Mouse (Mus musculus): ENCODE results near the gene Srp54a. TPM values are rescaled to one million over a fixed set of nuclear protein-coding genes. Genes with fewer than 3 reads are reported as not detected.
"Not testable (repeated sequence)": the region's sequence is repeated elsewhere in the genome, so short reads cannot be mapped to it uniquely, and the experiment has no call there.

The Srp54a gene
- polyA plus RNA-seq, 1 experiment from 2014 or later, result 173 TPM

DNA sequence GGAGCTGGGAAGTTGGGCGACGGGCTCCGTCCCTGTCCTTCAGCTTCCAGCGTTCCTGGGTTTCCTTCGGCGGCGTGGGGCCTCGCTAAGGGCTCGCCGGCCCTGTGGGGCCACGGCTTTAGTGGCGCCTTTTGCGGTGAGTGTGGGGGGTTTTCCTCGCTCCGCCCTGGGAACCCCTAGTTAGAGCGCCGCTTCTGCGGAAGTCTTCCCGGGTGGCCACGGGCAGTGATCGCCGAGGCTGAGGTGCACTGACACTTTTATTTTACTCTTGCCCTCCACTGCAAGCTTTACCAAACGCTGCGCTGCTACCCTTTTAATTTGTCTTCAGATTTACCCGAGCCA lies 510 bp downstream of the Srp54a start:
- not testable (repeated sequence) for H3K36me3 ChIP-seq (ENCODE audit: control insufficient read depth, insufficient read depth, low read length); H3K4me1 ChIP-seq (replicated peaks; ENCODE audit: control insufficient read depth, insufficient read depth, low read length); H3K9me3 ChIP-seq (ENCODE audit: control insufficient read depth, low read length); ATAC-seq (ENCODE audit: low FRiP score); H3K27me3 ChIP-seq (ENCODE audit: control insufficient read depth, insufficient read depth, low read length); H3K27ac ChIP-seq (ENCODE audit: low read depth, low read length); DNase-seq (ENCODE audit: low spot score)
- peak overlapping the region; percentile 63 for H3K4me3 ChIP-seq (ENCODE audit: low read depth, low read length)
- H3K4me2 ChIP-seq (replicated peaks; ENCODE audit: low read depth, low read length), result peak overlapping the region; percentile 32
- H3K9ac ChIP-seq (ENCODE audit: low read depth, low read length), result peak overlapping the region; percentile 63; the same call in 1 of the 2 replicates
- WGBS, result under 1% methylated on average over 25 of the region's 25 CpGs

DNA sequence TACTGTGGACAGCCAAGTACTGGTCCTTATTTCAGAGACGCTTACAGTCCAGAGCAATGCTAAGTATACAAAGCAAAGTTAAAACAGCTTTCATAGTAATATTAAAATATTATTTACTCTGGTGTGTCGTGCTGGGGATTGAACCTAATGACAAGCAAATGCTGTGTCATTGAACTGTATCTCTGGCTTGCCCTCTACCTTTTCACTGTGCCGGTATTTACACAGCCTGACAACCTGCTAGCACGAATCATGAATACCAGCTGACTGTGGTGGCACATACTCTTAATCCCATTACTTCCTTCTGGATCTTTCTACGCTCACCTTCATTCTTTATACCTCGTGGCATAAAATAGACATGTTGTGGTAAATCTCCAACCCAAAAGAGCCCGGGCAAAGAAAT lies 12.1 kb downstream of the Srp54a start:
- H3K4me3 ChIP-seq (ENCODE audit: low read depth, low read length); H3K27ac ChIP-seq (ENCODE audit: low read depth, low read length); H3K36me3 ChIP-seq (ENCODE audit: control insufficient read depth, insufficient read depth, low read length); DNase-seq (ENCODE audit: low spot score); H3K9me3 ChIP-seq (ENCODE audit: control insufficient read depth, low read length); ATAC-seq (ENCODE audit: low FRiP score); H3K4me2 ChIP-seq (replicated peaks; ENCODE audit: low read depth, low read length); H3K9ac ChIP-seq (ENCODE audit: low read depth, low read length); H3K4me1 ChIP-seq (replicated peaks; ENCODE audit: control insufficient read depth, insufficient read depth, low read length); H3K27me3 ChIP-seq (ENCODE audit: control insufficient read depth, insufficient read depth, low read length): not testable (repeated sequence)
- WGBS, result 95% methylated on average over 1 of the region's 7 CpGs

DNA sequence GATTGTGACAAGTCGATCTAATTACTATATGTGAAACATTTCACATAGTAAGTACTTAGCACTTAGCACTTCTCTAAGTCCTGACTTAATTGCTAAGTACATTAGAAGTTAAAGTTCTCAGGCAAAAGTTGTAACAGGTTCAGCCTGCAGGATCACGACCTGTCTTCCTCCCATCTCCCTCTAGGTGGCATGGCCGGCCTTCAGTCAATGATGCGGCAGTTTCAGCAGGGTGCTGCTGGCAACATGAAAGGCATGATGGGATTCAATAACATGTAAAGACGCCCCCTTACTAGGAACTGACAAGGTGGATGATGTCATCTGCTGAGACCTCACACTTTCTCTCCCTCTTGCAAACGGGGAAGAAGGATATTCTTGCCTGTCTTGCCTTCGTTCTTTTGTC lies 32.6 kb downstream of the Srp54a start:
- not testable (repeated sequence) for H3K4me3 ChIP-seq (ENCODE audit: low read depth, low read length); H3K4me1 ChIP-seq (replicated peaks; ENCODE audit: control insufficient read depth, insufficient read depth, low read length); H3K9me3 ChIP-seq (ENCODE audit: control insufficient read depth, low read length); H3K36me3 ChIP-seq (ENCODE audit: control insufficient read depth, insufficient read depth, low read length); ATAC-seq (ENCODE audit: low FRiP score); H3K9ac ChIP-seq (ENCODE audit: low read depth, low read length); H3K27me3 ChIP-seq (ENCODE audit: control insufficient read depth, insufficient read depth, low read length); DNase-seq (ENCODE audit: low spot score); H3K4me2 ChIP-seq (replicated peaks; ENCODE audit: low read depth, low read length); H3K27ac ChIP-seq (ENCODE audit: low read depth, low read length)
- no CpG with 5 or more reads among the region's 7 CpGs for WGBS

DNA sequence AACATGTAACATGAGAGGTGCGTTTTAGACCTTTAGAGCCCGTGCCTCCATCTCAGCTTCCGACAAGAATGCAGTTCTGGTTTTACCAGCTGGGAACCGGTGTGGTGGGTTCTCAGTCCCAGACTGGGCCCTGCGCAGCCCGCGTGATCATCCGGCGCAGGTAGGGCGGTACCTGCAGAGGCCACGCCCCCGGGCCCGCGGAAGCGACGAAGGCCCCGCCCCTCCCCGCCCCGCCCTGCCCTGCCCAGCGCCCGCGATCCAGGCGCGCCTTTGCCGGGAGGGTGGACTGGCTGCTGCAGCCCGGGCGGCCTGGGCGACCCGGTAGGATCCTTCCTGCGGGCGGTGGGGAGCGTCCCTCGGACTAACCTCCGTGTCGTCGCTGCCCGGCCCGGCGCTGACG lies 44.2 kb downstream of the Srp54a start, which contains the start of gene Fam177a:
TSS of gene Fam177a (plus strand) at position 228 of the 400 bp plus-strand sequence.
- H3K9me3 ChIP-seq (ENCODE audit: control insufficient read depth, low read length); H3K27me3 ChIP-seq (ENCODE audit: control insufficient read depth, insufficient read depth, low read length); H3K36me3 ChIP-seq (ENCODE audit: control insufficient read depth, insufficient read depth, low read length); H3K4me3 ChIP-seq (ENCODE audit: low read depth, low read length); H3K4me2 ChIP-seq (replicated peaks; ENCODE audit: low read depth, low read length); DNase-seq (ENCODE audit: low spot score); H3K9ac ChIP-seq (ENCODE audit: low read depth, low read length); H3K27ac ChIP-seq (ENCODE audit: low read depth, low read length); H3K4me1 ChIP-seq (replicated peaks; ENCODE audit: control insufficient read depth, insufficient read depth, low read length): not testable (repeated sequence)
- no CpG with 5 or more reads among the region's 40 CpGs for WGBS
- ATAC-seq (ENCODE audit: low FRiP score), result peak; percentile 96

DNA sequence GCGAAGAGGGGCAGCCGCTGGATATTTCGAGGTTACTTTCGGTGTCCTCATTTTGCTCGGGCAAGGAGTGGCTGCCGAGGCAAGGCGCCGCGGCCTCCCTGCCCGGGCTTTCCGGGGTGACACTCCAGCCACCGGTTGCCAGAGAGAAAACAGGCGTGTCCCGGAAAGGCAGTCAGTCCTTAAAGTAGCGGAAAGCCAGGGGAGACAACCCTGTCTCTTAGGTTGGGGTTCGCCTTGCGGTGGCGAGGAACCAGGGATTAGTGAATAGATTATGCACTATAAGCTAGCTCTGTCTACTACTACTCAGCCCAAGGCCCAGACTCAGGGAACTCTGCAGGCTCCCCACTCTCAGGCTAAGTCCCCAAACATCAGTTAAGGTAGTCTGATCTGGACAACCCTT lies 44.7 kb downstream of the Srp54a start:
- not testable (repeated sequence) for H3K4me1 ChIP-seq (replicated peaks; ENCODE audit: control insufficient read depth, insufficient read depth, low read length); H3K9ac ChIP-seq (ENCODE audit: low read depth, low read length); H3K27ac ChIP-seq (ENCODE audit: low read depth, low read length); H3K27me3 ChIP-seq (ENCODE audit: control insufficient read depth, insufficient read depth, low read length); H3K4me3 ChIP-seq (ENCODE audit: low read depth, low read length); H3K9me3 ChIP-seq (ENCODE audit: control insufficient read depth, low read length); H3K36me3 ChIP-seq (ENCODE audit: control insufficient read depth, insufficient read depth, low read length); H3K4me2 ChIP-seq (replicated peaks; ENCODE audit: low read depth, low read length); DNase-seq (ENCODE audit: low spot score)
- peak; percentile 60 for ATAC-seq (ENCODE audit: low FRiP score)
- no CpG with 5 or more reads among the region's 18 CpGs for WGBS

DNA sequence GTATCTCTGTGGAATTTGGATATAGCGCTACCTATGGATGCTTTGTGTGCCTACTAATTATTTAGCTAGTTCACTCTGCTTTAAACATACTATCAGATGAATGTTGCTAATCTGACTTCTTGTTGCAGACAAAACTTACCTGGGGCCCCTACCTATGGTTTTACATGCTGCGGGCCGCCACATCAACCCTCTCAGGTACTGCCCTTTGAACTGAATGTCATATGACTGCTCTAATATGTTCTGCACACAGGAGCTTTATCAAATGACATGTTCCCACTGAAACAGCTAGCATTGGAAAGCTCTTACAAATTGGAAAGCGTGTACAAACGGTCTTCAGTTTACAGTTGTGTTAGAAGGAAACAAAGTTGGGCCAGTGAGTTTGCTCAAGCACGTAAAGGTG lies 55.5 kb downstream of the Srp54a start:
- not testable (repeated sequence) for ATAC-seq (ENCODE audit: low FRiP score); H3K27me3 ChIP-seq (ENCODE audit: control insufficient read depth, insufficient read depth, low read length); H3K36me3 ChIP-seq (ENCODE audit: control insufficient read depth, insufficient read depth, low read length); H3K9ac ChIP-seq (ENCODE audit: low read depth, low read length); DNase-seq (ENCODE audit: low spot score); H3K27ac ChIP-seq (ENCODE audit: low read depth, low read length); H3K4me2 ChIP-seq (replicated peaks; ENCODE audit: low read depth, low read length); H3K4me1 ChIP-seq (replicated peaks; ENCODE audit: control insufficient read depth, insufficient read depth, low read length); H3K4me3 ChIP-seq (ENCODE audit: low read depth, low read length); H3K9me3 ChIP-seq (ENCODE audit: control insufficient read depth, low read length)
- WGBS, result no CpG with 5 or more reads among the region's 6 CpGs

DNA sequence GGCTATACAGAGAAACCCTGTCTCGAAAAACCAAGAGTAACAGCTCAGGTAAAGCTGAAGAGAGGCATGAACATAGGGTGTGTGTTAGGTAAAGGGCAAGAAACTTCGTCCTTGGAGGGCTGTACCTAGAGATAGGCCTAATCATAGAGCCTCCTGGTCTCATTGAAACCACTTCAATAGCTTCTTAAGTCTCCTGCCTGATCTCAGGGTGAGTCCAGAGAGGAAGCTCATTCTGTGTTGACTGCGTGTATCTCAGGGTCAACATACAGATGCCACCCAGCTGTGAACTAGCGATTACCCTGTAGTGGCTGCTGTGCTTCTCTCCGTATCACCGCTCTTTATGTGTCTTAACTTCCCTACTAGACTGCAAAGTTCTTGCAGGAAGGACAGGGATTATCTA lies 57.8 kb downstream of the Srp54a start:
- H3K9ac ChIP-seq (ENCODE audit: low read depth, low read length); H3K4me1 ChIP-seq (replicated peaks; ENCODE audit: control insufficient read depth, insufficient read depth, low read length); H3K36me3 ChIP-seq (ENCODE audit: control insufficient read depth, insufficient read depth, low read length); H3K4me3 ChIP-seq (ENCODE audit: low read depth, low read length); H3K27me3 ChIP-seq (ENCODE audit: control insufficient read depth, insufficient read depth, low read length); DNase-seq (ENCODE audit: low spot score); H3K4me2 ChIP-seq (replicated peaks; ENCODE audit: low read depth, low read length); H3K9me3 ChIP-seq (ENCODE audit: control insufficient read depth, low read length); H3K27ac ChIP-seq (ENCODE audit: low read depth, low read length); ATAC-seq (ENCODE audit: low FRiP score): not testable (repeated sequence)
- WGBS, result no CpG with 5 or more reads among the region's 6 CpGs

DNA sequence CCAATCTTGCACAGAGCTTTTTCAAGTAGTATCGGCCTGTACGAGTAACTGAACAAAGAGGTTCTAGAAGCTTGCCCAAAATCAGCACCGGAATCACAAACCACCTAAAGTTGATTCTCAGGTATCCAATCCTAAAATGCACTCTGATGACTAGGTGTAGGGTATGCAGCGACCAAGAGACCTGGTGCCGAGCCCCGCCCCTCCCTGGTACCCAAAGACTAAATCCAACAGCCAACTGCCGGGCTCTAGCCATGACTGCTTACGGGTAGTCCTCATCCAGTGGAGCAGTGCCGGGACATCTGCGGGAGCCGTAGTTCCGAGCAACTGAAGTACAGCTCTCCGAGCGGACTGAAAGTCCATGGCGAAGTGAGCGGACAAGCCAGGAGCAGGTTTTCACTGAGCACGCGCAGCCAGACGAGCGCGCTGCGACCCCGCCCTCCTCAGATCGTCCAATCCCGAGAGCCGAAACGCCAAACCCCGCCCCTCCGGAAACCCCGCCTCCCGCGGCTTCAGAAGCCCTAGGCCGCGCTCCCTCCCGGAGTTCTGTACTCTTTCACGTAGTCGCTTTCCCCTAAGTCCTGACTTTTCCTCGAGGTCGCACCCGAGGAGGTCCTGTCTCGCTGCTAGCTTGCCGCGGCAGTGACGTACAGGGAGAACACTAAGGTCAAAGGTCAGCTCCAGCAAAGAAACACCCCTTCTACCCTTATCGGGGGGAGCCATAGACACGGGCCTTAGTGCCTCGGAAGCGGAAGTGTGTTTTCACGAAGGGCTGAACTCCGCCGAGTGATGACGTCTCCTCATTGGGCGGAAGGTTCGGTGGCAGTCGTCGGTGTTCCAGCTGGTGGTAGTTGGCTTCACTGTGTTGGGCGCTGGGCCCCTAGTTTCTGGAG lies 74.7 kb downstream of the Srp54a start, which contains the start of gene Srp54b:
TSS of gene Srp54b (plus strand) at position 546 of the 890 bp plus-strand sequence.
- not testable (repeated sequence) for H3K9me3 ChIP-seq (ENCODE audit: control insufficient read depth, low read length)

DNA sequence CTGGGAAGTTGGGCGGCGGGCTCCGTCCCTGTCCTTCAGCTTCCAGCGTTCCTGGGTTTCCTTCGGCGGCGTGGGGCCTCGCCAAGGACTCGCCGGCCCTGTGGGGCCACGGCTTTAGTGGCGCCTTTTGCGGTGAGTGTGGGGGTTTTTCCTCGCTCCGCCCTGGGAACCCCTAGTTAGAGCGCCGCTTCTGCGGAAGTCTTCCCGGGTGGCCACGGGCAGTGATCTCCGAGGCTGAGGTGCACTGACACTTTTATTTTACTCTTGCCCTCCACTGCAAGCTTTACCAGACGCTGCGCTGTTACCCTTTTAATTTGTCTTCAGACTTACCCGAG lies 75.4 kb downstream of the Srp54a start:
- not testable (repeated sequence) for H3K27ac ChIP-seq (ENCODE audit: low read depth, low read length); H3K4me3 ChIP-seq (ENCODE audit: low read depth, low read length); H3K9me3 ChIP-seq (ENCODE audit: control insufficient read depth, low read length); DNase-seq (ENCODE audit: low spot score); H3K36me3 ChIP-seq (ENCODE audit: control insufficient read depth, insufficient read depth, low read length); H3K4me2 ChIP-seq (replicated peaks; ENCODE audit: low read depth, low read length); H3K9ac ChIP-seq (ENCODE audit: low read depth, low read length); H3K4me1 ChIP-seq (replicated peaks; ENCODE audit: control insufficient read depth, insufficient read depth, low read length); H3K27me3 ChIP-seq (ENCODE audit: control insufficient read depth, insufficient read depth, low read length)
- WGBS, result 0% methylated on average over 8 of the region's 24 CpGs
- peak; percentile 48; the same call in 1 of the 2 replicates for ATAC-seq (ENCODE audit: low FRiP score)

More for the DNA sequence above, 74.7 kb downstream of the Srp54a start, which contains the start of gene Srp54b:
- ATAC-seq (ENCODE audit: low FRiP score), result peak; percentile 99
- WGBS, result no CpG with 5 or more reads among the region's 57 CpGs
- not testable (repeated sequence) for H3K4me1 ChIP-seq (replicated peaks; ENCODE audit: control insufficient read depth, insufficient read depth, low read length); H3K4me2 ChIP-seq (replicated peaks; ENCODE audit: low read depth, low read length); H3K9ac ChIP-seq (ENCODE audit: low read depth, low read length); H3K27ac ChIP-seq (ENCODE audit: low read depth, low read length); H3K36me3 ChIP-seq (ENCODE audit: control insufficient read depth, insufficient read depth, low read length); DNase-seq (ENCODE audit: low spot score); H3K4me3 ChIP-seq (ENCODE audit: low read depth, low read length); H3K27me3 ChIP-seq (ENCODE audit: control insufficient read depth, insufficient read depth, low read length)
